Mouse (Mus musculus) gastrocnemius, adult 18-20 months (tissue): ENCODE measurements at regions not wholly inside any gene's neighbourhood (a gene's known extent, or its start where the extent isn't known, plus 50 kb on each side); places are given as distances from the start of the nearest gene placed in this dataset.

Experiments
- DNase-seq: peaks from one replicate; pipeline ENCODE4 v3.0.0; 2021; ENCODE audit warnings: low spot score

DNA sequence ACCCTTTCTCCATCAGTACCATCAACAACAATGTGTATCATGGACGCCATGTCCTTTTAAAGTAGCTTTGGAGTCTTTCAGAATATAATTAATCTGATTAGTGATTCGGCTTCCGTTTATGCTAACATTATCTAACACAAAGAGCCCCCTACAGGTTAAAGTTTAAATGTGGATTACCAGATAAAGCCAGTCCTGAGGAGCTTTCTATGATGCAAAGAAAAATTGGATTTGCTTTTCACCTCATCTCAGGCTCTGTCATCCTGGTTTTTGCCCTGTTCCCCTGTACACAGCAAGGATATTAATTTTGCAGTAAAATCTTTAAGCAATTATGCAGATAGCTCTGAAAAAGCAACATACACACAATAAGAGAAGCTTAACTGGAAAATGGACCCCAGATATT, 412.7 kb upstream of the Tbc1d2b start:
- DNase-seq, result no peak

DNA sequence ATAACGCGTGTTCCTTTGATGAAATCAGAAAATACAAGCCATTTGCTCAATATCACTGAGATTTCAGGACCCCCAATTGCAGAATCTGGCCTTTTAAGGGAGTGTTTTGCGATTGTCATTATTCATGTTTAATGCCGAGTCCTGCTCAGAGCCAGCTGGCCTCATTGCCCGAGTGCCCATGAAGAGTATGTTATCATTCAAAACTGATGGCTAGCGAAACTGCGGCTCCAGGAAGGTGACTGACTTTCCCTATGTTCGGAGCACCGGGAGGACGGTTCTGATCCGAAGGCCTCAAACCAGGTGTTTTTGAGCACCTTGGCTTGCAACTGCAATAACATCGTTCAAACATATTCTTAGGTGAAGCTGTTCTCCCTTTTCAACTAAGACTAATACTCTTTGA, 419.5 kb upstream of the Tbc1d2b start:
- no peak for DNase-seq

- DNase-seq, result no peak
These were observed 420.5 kb upstream of the Tbc1d2b start for GRCm38 (mm10) chr9:90691137-90691536.

DNA sequence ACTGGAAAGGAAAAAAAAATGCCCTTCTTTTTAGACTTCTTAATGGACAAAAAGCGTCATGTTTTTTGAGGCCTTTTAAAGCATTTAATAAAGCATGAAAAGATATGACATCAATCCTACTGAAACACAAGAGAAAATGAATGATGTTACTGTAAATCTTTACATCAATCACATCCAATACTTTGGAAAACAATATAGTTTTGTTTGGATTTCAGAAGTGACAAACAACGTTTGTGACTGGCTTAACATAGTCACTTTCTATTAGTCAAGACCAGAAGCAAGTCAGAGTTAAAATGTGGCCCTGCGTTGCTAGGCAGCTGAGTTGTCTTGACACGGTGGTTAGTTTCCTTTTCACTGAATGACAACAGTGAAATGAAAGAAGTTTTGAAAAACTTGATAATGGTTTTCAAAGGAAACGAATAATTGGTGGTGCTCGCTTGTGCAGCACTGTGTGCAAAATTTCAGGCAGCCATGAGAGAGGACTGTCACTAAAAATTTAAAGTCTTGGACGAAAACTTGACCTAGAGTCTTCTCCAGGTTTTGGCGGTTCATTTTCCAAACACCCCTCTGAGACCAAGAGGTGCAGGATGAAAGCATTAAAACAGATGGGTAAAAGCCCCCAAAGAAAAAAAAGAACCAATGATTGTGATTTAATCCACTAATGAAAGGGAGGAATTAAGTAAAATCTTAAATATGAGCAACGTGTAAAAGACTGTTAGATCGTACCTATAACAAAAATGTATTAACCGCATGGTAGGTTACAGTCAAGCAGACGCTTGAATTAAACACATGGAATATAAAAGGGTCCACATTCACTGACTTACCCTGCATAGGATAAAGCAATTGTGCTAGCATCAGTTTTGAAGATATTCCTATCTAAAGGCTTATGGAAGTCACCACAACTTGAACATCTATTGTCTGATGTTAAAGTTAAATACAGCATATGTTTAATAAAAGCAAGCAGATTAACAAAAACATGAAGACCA, 421.4 kb upstream of the Tbc1d2b start:
- DNase-seq, result no peak

DNA sequence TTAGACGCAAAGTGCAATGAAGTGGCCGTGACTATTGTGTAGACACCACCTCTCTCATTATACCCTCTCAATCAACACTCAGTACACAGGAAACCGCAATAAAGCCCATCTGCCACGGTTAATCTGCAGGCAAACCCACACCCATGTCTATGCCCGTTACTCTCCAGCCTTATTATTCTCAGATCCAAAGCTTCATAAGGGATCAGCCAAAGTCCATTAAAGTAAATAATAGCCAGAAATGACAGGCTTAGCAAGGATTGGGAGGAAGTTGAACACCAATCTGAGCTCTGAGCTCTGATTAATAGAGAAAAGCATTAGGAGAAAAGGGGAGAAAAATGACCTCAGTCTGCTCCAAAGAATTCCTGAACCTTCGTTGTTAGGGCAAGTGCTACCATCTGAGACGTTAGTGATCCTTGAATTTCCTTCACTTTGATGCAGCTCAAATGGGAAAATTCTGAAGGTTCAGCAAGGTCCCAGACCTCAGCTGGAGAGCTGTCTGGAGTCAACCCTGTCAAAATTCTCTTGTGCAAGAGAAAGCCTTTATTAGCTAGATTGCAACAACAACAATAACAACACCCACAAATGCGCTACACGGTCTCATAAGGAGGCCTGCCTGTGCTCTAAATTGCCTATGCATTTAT, 422.5 kb upstream of the Tbc1d2b start:
- DNase-seq, result no peak

GRCm38 (mm10) chr9:90694051-90694645, 423.5 kb upstream of the Tbc1d2b start:
- DNase-seq, result no peak

DNA sequence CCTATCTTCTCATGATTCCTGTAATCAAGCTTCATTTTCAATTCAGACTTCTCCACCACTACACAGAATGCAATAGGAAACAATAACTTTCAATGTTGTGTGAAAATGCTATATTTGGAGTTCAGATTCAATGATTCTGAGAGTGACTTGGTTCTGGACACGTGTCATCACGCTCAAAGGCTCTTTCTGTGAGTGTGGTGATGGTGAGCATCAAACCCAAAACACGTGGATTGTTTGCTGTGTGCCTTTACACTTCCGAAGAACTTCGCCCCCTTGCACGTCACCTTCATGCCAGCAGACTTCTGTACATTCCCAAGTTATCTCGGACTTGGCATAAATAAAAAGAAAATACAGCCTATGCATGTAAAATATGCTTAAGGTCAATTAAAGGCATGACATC, 425.1 kb upstream of the Tbc1d2b start:
- DNase-seq, result no peak

DNA sequence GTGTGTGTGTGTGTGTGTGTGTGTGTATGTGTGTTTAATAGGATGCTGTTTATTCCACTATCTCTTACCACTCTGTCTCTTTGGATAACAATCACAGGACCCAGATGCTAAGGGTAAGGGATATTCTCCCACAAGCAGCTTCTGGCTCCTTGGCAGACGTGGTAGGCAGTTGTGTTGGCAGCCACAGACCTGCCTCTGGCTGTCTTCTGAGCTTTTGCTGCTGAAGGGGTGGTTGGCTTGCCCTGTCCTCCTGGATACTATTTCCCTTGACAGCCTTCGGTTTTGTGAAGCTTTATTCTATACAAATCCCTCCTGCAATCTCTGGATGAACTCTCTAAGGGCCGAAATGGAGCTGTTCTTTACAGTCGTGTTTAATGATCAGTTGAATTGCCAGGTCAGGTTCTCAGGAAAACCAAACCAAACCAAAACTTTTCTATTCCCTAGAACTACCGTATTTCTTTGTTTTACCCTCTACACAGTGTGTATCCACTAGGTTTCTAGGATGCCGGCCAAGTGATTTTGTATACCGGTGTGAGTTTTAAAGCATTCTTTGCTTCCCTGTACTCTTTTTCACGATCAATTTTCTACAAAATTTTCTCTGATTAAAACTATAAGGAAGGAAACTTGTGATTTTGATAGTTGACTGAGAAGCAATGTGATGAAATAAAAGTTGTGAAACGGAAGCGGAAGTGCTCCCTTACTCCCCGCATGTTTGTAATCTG, 426.8 kb upstream of the Tbc1d2b start:
- DNase-seq, result no peak

GRCm38 (mm10) chr9:90698439-90698838, 427.8 kb upstream of the Tbc1d2b start:
- no peak for DNase-seq

DNA sequence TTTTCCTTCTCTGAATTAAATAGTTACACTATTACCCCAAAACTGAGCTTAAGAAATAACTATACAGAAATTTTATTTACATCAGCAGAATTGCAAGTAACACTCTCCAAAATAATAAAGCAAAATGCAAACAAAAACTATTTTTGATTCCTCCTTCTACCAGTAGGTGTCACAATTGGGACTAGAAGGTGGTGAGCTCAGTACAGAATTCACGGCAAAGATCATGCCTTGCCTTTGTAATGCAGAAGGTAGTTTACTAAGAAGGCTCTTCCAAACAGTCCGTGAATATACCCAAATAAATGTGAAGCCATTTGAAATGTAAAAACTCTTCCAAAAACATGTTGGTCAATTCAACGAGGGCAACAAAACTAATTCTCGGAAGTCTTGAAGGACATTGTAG, 428.5 kb upstream of the Tbc1d2b start:
- no peak for DNase-seq

DNA sequence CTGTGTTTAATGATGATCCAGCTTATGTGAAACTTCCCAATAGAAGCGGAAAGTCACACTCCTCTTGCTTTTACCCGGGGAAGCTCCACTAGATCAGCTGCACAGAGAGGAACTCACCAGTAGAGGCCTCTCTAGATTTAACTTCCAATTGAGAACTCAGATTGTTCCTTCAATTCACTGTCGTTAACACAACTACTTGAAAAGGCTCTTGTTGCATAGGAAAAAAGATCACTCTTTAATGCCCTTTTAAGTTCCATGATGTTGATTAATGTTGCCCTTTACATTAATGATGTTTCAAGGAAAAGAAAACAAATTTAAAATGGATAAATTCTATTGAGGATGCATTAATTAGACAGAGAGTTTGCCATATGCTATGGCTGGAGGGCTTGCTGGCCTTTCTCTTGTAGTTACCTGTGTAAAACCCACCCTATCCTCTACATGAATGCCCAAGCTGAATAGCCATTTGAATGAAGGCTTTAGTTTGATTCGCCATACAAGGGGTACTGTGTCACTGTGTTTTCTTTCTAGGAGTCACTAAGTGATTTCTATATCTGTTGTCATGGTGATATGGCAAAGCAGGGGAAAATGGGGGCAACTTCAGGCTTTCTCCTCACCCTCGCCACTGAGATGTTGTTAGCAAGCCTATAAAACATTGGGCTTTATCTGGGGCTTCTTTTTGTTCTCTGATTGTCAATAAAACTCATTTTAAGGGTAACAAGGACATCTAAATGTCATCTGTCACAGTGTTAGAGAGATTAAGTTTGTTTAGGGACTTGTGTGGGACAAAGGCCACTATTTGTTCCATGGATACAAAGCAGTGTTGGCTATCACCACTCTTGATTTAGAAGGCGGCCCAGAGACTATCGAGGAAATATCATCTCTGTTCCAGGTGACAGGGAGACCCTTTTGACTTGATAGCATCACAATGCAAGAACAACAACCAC, 429.9 kb upstream of the Tbc1d2b start:
- no peak for DNase-seq

- DNase-seq, result no peak
These were observed 430.7 kb upstream of the Tbc1d2b start for GRCm38 (mm10) chr9:90701180-90701765.

DNA sequence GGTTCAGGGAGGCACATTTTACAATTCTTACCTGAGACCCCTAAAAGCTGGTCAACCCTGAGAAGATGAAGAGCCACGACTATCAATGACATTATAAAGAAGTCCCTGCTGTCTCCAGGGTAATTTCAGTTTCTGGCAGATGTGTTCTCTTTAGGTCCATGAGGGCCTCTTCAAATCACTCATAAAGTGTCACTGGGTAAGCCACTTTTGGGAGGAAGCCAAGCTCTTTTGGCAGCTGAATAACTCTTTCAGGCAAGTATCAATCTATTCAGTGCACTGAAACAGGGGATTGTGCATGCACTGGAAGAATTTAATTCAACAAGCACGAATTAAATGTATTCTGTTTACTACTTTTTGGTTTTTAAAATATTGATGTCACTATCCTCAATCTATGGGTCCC, 443.1 kb upstream of the Tbc1d2b start:
- DNase-seq, result no peak

- no peak for DNase-seq
These were observed 460.8 kb upstream of the Tbc1d2b start for GRCm38 (mm10) chr9:90731450-90731849.

DNA sequence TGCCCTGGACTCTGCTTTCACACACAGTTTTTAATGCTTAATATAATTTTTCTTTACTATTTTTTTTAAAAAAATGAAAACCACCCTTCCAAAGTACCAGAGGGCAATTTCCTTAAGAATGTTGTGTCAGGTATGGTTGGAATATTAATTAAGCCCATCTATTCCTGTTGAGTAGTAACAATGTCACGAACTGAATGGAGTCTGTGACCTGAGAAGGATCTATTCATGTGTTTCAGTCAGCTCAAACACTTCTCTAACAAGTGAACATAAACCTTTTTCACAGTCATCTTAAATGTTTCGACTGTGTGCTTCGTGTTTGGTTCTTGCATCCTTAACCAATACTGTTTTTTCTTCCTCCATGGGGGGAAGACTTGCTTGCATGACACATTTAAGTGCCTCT, 486.6 kb upstream of the Tbc1d2b start:
- no peak for DNase-seq

GRCm38 (mm10) chr9:90774296-90774695, 503.7 kb upstream of the Tbc1d2b start:
- DNase-seq, result no peak

- no peak for DNase-seq
These were observed 518.9 kb upstream of the Tbc1d2b start for GRCm38 (mm10) chr9:90789545-90789944.

DNA sequence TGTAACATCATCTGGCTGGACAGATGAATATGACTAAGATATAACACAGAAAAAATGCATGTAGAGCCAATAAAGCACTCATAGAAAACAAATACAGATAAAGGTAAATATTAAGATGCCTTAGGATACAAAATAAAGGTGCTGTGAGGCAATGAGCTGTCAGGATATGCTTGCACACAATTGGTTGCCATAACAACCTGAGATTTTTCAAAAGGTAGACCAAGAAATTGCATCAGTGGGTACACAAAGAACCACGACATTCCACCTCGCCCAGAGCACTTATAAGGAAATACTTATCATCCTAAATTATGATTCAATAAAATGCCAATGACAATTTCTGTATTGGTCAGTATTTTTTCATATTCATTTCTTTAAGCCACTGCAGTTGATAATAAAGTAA, 521.3 kb upstream of the Tbc1d2b start:
- DNase-seq, result no peak

- DNase-seq, result no peak
These were observed 545.4 kb upstream of the Zic4 start for GRCm38 (mm10) chr9:90816844-90817243.

- no peak for DNase-seq
These were observed 538.5 kb upstream of the Zic4 start for GRCm38 (mm10) chr9:90823574-90824280.
